Mouse (Mus musculus): ENCODE results near the gene Ston2. TPM values are rescaled to one million over a fixed set of nuclear protein-coding genes. Genes with fewer than 3 reads are reported as not detected.

The Ston2 gene
- polyA plus RNA-seq, 1 experiment from 2014 or later = 6.7 TPM

DNA sequence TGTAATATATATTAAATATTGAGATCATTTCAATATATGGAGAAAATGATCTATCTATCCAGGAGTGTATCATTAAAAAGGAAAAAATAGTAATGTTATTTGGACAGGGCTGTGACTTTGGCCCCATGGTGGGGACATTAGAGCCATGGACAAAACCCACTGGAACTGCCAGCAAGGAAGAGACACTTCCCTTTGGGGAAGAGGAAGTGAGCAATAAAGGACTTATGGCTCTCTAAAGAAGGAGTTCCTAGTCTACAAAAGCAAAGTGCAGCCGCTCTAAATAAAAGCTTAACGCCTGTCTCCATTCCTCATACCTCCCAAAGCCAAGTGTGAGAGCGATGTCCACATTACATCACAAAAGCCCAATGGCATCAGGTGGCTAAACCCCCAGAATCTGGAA is 121.6 kb downstream of the Ston2 start:
- Histone ChIP-seq H3K4me2 (no peak overlapping the region), H3K4me1 (ENCODE audit: control insufficient read depth, insufficient read depth, low read length) (peaks cover 9% of the 10 kb centered on the region), H3K27me3 (ENCODE audit: control insufficient read depth, insufficient read depth, low read length) (no peaks in the 10 kb centered on the region), H3K36me3 (ENCODE audit: control insufficient read depth, insufficient read depth, low read length) (no peaks in the 10 kb centered on the region), H3K9me3 (replicated peaks; ENCODE audit: control insufficient read depth, low read length) (no peaks in the 10 kb centered on the region), H3K9ac (ENCODE audit: low read depth, low read length) (no peak overlapping the region), H3K27ac (ENCODE audit: low read depth, low read length) (no peak overlapping the region), H3K4me3 (ENCODE audit: low read depth, low read length) (no peak overlapping the region)
- WGBS (ENCODE audit: insufficient replicate concordance) = 87% methylated on average over 3 of the region's 3 CpGs
- ATAC-seq (replicated peaks; ENCODE audit: insufficient number of reproducible peaks, low FRiP score, low TSS enrichment) = no peak

DNA sequence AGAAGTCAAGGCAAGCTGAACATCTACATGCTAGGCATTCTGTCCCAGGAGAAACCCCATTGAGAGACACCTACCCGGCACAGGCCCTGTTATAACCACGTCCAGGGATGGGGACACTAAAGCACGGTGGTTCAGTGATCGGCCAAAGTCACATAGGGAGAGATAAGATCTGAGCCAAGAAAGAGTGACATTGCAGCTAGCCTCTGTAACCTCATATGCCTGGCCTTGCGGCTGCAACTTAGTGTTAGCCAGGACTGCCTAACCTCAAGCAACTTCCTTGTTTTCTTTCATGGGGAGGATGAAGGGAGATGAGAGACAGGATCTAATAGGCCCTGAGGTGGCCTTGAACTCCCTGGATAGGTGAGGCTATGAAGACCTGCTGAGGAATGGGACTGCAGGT is 122.8 kb downstream of the Ston2 start:
- Histone ChIP-seq H3K27ac (ENCODE audit: low read depth, low read length) (no peak overlapping the region), H3K9ac (ENCODE audit: low read depth, low read length) (no peak overlapping the region), H3K4me3 (ENCODE audit: low read depth, low read length) (no peak overlapping the region), H3K4me2 (no peak overlapping the region), H3K36me3 (ENCODE audit: control insufficient read depth, insufficient read depth, low read length) (no peaks in the 10 kb centered on the region), H3K27me3 (ENCODE audit: control insufficient read depth, insufficient read depth, low read length) (no peaks in the 10 kb centered on the region), H3K4me1 (ENCODE audit: control insufficient read depth, insufficient read depth, low read length) (peaks cover 9% of the 10 kb centered on the region), H3K9me3 (replicated peaks; ENCODE audit: control insufficient read depth, low read length) (no peaks in the 10 kb centered on the region)
- no peak for ATAC-seq (replicated peaks; ENCODE audit: insufficient number of reproducible peaks, low FRiP score, low TSS enrichment)
- 75% methylated on average over 5 of the region's 5 CpGs for WGBS (ENCODE audit: insufficient replicate concordance)

DNA sequence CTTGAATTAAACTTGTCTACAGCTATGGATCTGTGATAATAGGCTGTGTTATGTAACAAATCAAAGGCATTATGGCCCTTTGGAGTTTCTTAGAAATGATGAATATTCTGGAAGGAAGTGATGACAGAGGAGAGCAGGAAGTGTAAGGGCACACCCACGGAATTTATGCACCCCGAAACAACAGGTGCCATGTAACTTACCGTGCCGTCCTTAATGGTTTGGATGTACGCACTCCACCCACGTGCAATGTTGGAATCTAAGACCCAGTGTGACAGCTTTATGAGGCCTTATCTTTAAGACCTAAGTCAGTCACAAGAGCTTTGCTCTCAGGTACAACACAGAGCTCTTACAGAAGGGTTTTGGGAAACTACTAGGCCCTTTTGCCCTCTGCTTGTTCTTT is 124.9 kb downstream of the Ston2 start:
- Histone ChIP-seq H3K4me1 (ENCODE audit: control insufficient read depth, insufficient read depth, low read length) (peaks cover 5% of the 10 kb centered on the region), H3K9ac (ENCODE audit: low read depth, low read length) (no peak overlapping the region), H3K27ac (ENCODE audit: low read depth, low read length) (no peak overlapping the region), H3K27me3 (ENCODE audit: control insufficient read depth, insufficient read depth, low read length) (no peaks in the 10 kb centered on the region), H3K4me2 (no peak overlapping the region), H3K36me3 (ENCODE audit: control insufficient read depth, insufficient read depth, low read length) (no peaks in the 10 kb centered on the region), H3K9me3 (replicated peaks; ENCODE audit: control insufficient read depth, low read length) (no peaks in the 10 kb centered on the region), H3K4me3 (ENCODE audit: low read depth, low read length) (no peak overlapping the region)
- WGBS (ENCODE audit: insufficient replicate concordance) = 75% methylated on average over 6 of the region's 6 CpGs
- ATAC-seq (replicated peaks; ENCODE audit: insufficient number of reproducible peaks, low FRiP score, low TSS enrichment) = no peak

DNA sequence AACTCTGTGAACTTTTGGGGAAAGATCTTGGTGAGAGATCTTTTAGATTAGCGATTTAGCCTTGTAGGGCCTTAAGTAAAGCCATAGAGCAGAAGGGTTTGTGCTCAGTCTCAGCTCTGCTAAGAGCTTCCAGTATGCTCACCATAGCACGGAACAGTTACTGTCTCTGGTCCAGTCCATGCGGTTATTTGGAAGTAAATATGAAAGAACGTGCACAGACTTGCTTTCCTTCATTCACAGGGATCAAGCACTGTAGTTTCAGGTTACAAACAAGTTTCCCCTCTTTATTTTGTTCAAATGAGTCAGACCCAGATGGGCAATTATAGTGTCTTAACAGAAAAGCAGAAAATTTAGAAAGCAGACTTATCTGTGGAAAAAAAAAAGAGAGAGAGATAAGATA is 125.3 kb downstream of the Ston2 start:
- Histone ChIP-seq H3K9ac (ENCODE audit: low read depth, low read length) (no peak overlapping the region), H3K36me3 (ENCODE audit: control insufficient read depth, insufficient read depth, low read length) (no peaks in the 10 kb centered on the region), H3K27me3 (ENCODE audit: control insufficient read depth, insufficient read depth, low read length) (no peaks in the 10 kb centered on the region), H3K27ac (ENCODE audit: low read depth, low read length) (no peak overlapping the region), H3K4me1 (ENCODE audit: control insufficient read depth, insufficient read depth, low read length) (peaks cover 4% of the 10 kb centered on the region), H3K4me2 (no peak overlapping the region), H3K9me3 (replicated peaks; ENCODE audit: control insufficient read depth, low read length) (no peaks in the 10 kb centered on the region), H3K4me3 (ENCODE audit: low read depth, low read length) (no peak overlapping the region)
- WGBS (ENCODE audit: insufficient replicate concordance) = 86% methylated on average over 4 of the region's 4 CpGs
- no peak for ATAC-seq (replicated peaks; ENCODE audit: insufficient number of reproducible peaks, low FRiP score, low TSS enrichment)

DNA sequence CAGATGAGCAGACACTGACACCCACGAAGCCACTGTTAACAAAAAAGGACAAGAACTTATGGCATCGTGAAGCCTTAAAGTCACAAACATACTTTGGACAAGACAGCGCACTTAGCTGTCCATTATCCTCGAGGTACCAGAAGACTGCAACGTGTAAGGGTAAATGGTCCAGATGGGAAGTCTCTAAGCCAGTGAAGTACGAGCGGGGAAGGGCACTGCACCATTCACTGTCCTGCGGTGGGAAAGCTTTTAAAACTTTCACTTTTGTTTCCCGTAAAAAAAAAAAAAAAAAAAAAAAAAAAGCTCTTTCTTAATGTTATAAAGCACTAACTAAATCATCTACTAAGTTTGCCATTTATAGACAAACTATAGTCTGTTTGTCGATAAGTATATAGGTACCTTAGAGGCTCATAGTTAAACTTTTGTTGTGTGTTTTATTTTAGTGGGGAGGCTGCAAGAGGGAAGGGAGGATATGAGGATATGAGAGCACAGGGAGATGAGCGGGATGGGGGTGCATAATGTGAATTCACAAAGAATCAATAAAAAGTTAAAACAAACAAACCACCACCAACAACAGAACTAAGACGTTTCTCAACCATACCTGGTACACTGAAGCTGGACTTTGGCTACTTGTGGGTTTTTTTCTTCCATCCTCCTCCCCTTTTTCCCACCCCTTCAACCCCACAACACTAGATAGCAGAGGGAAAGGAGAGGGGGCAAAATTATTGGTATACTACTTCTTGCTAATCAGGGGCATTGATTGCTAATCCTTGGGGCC is 127.4 kb downstream of the Ston2 start:
- H3K4me2 ChIP-seq = no peak overlapping the region
- WGBS (ENCODE audit: insufficient replicate concordance) = 84% methylated on average over 12 of the region's 12 CpGs
- ATAC-seq (replicated peaks; ENCODE audit: insufficient number of reproducible peaks, low FRiP score, low TSS enrichment) = no peak
- no peak overlapping the region for H3K27ac ChIP-seq (ENCODE audit: low read depth, low read length)
- H3K4me3 ChIP-seq (ENCODE audit: low read depth, low read length) = no peak overlapping the region
- no peaks in the 10 kb centered on the region for H3K9me3 ChIP-seq (replicated peaks; ENCODE audit: control insufficient read depth, low read length)
- H3K4me1 ChIP-seq (ENCODE audit: control insufficient read depth, insufficient read depth, low read length) = no peaks in the 10 kb centered on the region
- H3K9ac ChIP-seq (ENCODE audit: low read depth, low read length) = no peak overlapping the region
- H3K27me3 ChIP-seq (ENCODE audit: control insufficient read depth, insufficient read depth, low read length) = no peaks in the 10 kb centered on the region
- H3K36me3 ChIP-seq (ENCODE audit: control insufficient read depth, insufficient read depth, low read length) = no peaks in the 10 kb centered on the region

DNA sequence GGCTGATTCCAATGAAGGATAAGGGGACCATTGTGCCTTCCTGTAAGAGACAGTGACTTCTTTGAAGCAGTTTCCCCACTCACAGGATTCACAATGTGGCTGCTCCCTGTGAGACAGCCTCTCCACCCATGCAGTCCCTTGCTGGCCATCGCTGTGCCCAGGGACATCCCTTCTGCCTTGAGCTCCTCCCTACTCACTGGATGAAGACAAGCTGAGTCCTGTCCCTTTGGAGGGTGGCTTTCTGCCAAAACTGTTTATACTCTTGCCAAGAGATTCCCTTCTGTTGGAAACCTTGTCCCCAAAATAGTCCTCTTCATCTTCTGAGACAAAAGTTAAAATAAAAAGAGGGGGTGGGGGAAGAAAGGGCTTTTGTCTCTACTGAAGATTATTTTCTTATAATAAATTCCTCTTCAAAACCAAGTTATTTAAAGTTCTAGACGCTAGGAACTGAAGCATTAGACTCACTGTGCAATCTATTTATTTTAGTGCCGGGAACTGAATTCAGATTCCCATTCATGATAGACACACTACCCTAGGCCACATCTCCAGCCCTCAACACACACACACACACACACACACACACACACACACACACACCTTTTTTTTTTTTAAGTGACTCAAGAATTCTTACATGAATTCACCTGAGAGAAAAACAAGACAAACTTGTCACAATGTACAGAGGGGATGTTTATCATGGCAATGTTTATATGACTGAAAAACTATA is 133.6 kb downstream of the Ston2 start:
- H3K9me3 ChIP-seq (replicated peaks; ENCODE audit: control insufficient read depth, low read length) = no peaks in the 10 kb centered on the region
- H3K9ac ChIP-seq (ENCODE audit: low read depth, low read length) = no peak overlapping the region
- no peak overlapping the region for H3K27ac ChIP-seq (ENCODE audit: low read depth, low read length)
- ATAC-seq (replicated peaks; ENCODE audit: insufficient number of reproducible peaks, low FRiP score, low TSS enrichment) = no peak
- H3K27me3 ChIP-seq (ENCODE audit: control insufficient read depth, insufficient read depth, low read length) = no peaks in the 10 kb centered on the region
- no peaks in the 10 kb centered on the region for H3K36me3 ChIP-seq (ENCODE audit: control insufficient read depth, insufficient read depth, low read length)
- H3K4me1 ChIP-seq (ENCODE audit: control insufficient read depth, insufficient read depth, low read length) = no peaks in the 10 kb centered on the region
- 77% methylated on average over 3 of the region's 3 CpGs for WGBS (ENCODE audit: insufficient replicate concordance)
- H3K4me2 ChIP-seq = no peak overlapping the region
- H3K4me3 ChIP-seq (ENCODE audit: low read depth, low read length) = no peak overlapping the region

DNA sequence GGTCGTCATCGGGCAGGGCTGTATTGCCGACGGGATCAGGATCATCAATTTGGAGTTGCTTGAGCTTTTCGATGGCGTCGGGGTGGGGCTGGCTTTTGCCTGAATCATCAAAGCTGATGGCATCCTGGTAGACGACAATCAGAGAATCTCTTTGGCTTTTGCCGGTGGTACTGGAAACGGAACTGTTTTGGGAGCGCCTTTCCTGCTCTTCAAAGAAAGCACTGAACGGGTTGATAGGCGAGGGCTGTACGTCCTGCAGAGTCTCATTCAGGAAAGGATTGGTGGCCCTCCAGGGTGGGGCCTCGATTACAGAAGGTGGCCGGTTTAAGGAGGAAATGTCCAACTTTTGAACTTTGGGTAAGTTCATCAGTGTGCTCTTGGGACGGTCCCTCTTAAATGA is 139.8 kb downstream of the Ston2 start:
- no peak overlapping the region for H3K4me2 ChIP-seq
- peaks cover 5% of the 10 kb centered on the region; the same call in 1 of the 2 replicates for H3K4me1 ChIP-seq (ENCODE audit: control insufficient read depth, insufficient read depth, low read length)
- no peak overlapping the region for H3K9ac ChIP-seq (ENCODE audit: low read depth, low read length)
- H3K9me3 ChIP-seq (replicated peaks; ENCODE audit: control insufficient read depth, low read length) = no peaks in the 10 kb centered on the region
- H3K27ac ChIP-seq (ENCODE audit: low read depth, low read length) = no peak overlapping the region
- no peaks in the 10 kb centered on the region for H3K27me3 ChIP-seq (ENCODE audit: control insufficient read depth, insufficient read depth, low read length)
- H3K4me3 ChIP-seq (ENCODE audit: low read depth, low read length) = no peak overlapping the region
- H3K36me3 ChIP-seq (ENCODE audit: control insufficient read depth, insufficient read depth, low read length) = no peaks in the 10 kb centered on the region
- no peak for ATAC-seq (replicated peaks; ENCODE audit: insufficient number of reproducible peaks, low FRiP score, low TSS enrichment)
- 93% methylated on average over 17 of the region's 17 CpGs for WGBS (ENCODE audit: insufficient replicate concordance)

DNA sequence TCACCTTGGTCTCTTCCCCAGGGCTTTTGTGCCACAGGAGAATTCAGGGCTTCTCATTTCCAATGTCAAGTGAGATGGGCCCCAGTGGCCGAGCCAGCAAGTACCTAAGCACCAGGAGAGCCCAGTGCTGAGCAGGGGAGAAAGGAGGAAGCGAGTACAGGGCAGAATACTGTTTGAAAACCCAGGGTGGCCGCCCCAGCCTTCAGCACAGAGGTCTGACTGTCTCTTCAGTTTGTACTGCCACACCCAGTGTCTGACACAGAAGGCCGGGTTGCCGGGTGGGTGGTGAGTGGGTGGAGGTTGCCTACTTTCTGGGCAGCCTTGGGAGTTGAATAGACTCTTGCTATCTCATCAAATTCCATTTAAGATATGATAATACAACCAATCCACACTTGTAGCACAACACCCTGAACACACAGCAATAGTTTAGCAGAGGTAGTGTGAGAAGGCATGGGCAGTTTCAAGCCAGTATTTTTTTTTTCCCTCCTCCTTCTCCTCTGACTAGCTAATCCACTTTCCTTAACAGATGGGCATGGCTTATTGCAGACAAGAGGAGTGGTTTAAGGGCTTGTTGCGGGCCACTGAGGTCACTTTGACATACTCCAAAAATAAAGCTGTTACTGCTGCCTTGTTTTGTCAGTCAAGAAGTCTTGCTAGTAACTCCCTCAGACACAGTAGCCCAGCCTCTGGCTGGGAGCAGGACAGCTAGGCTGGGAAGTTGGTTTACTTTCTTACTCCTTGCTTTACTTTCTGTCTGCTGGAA is 142.6 kb downstream of the Ston2 start:
- Histone ChIP-seq H3K9ac (ENCODE audit: low read depth, low read length) (no peak overlapping the region), H3K27ac (ENCODE audit: low read depth, low read length) (no peak overlapping the region), H3K27me3 (ENCODE audit: control insufficient read depth, insufficient read depth, low read length) (no peaks in the 10 kb centered on the region), H3K9me3 (replicated peaks; ENCODE audit: control insufficient read depth, low read length) (no peaks in the 10 kb centered on the region), H3K4me1 (ENCODE audit: control insufficient read depth, insufficient read depth, low read length) (peaks cover 12% of the 10 kb centered on the region; the same call in 1 of the 2 replicates), H3K4me3 (ENCODE audit: low read depth, low read length) (no peak overlapping the region), H3K36me3 (ENCODE audit: control insufficient read depth, insufficient read depth, low read length) (no peaks in the 10 kb centered on the region), H3K4me2 (peak overlapping the region; percentile 17; the same call in 1 of the 2 replicates)
- WGBS (ENCODE audit: insufficient replicate concordance) = 53% methylated on average over 6 of the region's 6 CpGs
- no peak for ATAC-seq (replicated peaks; ENCODE audit: insufficient number of reproducible peaks, low FRiP score, low TSS enrichment)

All from heart, embryonic 11.5 days (tissue).